Mouse (Mus musculus): ENCODE data around the gene Gm27021.
"Not testable (repeated sequence)": the region's sequence is repeated elsewhere in the genome, so short reads cannot be mapped to it uniquely, and the experiment has no call there.

The Gm27021 gene

DNA sequence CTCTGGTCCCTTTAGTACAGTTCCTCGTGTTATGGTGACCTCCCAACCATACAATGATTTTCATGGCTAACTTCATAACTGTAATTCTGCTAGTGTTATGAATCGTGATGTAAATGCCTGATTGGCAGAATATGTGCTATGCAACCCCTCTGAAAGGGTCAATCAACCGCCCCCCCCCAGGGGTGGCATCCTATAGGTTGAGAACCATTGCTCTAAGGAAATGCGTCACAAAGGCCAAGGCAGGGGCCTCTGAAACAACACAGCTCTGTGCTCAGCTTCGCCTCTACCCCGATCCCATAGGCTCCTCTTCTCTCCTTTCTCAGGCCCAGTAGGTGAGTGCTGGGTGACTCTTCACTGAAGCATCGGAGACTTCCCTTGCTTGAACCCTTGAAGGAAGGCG is 17.7 kb upstream of the Gm27021 start:
- DNase-seq (ENCODE audit: low spot score), result no peak

DNA sequence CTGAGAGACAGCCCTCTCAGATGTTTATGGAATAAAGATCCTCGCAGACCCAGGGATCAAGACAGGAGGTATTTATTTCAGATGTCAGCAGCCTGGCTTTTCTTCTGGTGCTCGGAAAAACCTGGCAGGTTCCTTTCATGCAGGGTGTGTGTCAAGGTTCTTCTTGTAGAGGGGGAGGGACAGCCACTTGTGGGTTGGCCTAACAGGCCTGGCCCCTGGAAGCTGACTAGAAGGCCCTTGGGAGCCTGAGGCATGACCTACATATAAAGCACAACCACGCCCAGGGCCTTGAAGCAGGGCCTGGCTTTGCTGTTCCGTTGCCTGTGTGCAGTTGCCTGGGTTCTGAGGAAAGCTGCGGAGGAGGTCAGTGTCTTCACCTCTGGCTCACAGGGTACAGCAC is 17.2 kb upstream of the Gm27021 start:
- no peak for DNase-seq (ENCODE audit: low spot score)

DNA sequence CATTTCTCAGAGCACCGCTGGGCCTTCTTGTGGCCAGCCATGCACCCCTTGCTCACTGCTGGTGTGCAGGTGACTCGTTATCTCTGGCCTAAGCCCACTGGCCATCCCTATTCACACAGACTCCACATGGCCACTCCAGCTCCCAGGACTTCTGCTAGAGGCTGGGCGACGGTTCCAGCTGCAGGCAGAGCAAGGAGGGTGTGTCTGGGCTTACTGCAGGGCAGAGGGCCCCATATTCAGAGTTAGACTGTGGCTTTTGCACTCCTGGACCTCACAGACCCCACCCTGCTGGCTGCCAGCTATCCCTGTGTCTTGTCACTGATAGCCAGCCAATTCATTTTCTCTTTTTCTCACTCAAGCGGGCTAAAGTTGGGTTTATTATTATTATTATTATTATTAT is 16.2 kb upstream of the Gm27021 start:
- DNase-seq (ENCODE audit: low spot score), result no peak

DNA sequence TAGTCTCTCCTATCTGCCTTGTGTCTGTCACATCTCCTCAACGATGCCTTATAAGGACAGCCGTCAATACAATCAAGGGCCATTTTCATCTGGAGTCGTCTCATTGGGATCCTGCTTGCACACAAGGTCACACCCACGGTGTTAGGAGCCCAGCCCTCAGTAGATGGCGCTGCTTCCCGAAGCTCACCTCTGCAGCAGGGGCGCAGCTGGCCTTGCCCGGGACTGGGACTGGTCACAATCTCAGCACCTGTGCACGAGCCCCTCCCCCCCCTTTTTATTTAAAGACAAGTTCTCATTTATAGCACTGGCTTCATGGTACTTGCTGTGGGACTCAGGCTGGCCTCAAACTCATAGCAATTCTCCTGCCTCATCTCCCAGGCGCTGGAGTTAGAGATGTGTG is 15.7 kb upstream of the Gm27021 start:
- DNase-seq (ENCODE audit: low spot score), result peak; percentile 71

DNA sequence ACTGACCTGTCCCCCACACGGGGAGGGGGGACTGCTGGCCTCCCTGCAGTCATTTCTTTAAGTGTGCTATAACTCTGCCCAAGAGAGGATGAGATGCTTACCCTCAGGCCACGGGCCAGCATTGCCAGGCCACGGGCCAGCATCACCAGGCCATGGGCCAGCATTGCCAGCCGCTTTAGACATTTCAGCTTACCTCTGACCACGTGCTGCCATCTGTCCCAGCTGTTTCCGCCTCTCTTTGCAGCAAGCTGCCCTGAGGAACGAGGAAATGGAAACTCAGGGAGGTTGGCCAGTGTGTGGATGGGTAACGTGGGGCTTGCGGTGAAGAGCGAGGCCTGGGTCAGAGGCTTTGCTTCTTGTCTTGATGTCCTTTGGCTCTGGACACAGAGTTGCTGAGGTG is 13.2 kb upstream of the Gm27021 start:
- no peak for DNase-seq (ENCODE audit: low spot score)

DNA sequence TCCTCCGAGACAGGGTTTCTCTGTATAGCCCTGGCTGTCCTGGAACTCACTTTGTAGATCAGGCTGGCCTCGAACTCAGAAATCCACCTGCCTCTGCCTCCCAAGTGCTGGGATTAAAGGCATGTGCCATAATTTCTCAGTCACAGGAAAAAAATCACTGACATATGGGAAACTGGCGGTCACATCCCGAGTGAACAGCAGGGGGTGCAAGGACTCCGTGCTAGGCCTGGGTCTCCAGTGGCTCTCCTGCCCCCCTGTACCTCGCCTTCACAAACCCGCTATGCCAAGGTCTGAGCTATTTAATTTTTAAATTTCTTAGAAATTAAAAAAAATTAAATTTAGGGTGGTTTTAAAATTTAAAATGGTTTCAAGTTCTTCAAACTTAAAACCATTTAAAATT is 12.5 kb upstream of the Gm27021 start:
- DNase-seq (ENCODE audit: low spot score), result not testable (repeated sequence)

DNA sequence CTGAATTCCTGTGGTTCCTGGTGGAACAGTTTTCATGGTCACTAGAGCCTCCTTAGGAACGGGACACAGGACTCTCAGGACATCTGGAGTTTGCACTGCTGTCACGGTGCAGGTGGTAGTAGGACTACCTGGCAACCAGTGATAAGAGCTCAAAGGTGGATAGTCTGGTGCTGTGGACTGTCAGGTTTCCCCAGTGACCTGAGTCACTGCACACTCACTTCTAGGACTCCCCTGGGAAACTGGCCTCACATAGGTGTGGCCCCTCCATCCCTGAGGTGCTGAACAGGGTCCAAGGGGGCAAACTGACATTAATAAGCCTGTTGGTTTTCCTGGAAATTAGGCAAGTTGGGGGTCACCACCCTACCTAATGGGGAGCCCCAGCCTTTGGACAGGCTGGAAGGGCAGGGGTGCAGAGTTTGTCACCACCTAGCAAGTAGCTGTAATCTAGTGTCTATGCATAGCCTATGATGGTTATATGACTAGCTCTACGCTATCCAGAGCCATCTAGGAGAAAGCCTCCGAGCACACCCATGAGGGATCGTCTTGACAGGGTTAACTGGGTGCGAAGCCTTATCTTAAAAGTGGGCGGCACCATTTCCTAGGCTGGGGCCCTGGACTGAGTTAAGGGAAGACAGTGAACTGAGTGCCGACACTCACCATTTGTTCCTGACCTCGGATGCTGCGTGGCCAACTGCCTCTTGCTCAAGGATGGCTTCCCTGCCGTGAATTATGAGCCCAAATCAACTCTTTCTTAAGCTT is 11.9 kb upstream of the Gm27021 start:
- no peak for DNase-seq (ENCODE audit: low spot score)

DNA sequence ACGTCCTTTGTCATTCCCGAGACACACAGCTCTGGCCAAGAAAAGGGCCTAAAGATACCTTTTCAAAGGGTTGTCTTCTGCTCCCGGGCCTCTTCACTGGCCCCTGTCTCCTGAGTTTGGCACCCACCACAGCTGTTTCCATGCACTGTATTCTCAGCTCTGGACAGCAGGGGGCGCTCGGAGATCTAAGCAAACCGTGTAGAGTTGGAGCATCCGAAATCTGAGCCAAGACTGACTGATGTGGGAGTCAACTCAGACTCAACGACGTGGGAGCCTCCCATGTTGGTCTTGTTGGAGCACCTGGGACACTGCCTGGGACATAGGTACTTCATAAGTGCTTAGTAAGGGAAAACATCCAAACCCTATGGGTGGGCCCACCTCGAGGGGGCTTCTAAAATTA is 10.6 kb upstream of the Gm27021 start:
- peak; percentile 87 for DNase-seq (ENCODE audit: low spot score)

DNA sequence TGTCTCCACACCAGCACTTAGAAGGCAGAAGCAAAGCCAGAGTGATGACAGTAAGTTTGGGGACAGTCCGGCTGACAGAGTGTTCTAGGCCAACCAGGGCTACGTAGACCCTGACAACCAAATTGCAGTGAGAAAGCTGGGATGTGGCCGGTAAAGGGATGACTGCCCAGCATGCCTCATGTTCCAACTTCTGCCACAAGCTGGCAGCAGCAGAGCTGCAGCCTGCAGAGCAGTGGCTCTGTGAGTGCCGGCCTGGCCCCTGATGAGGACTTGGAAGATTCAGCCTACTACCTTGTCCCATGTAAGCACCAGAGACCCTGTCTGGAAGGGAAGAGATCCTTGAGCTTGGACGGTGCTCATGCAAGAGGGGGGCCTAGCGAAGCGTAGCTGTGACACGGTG is 7.8 kb upstream of the Gm27021 start:
- DNase-seq (ENCODE audit: low spot score), result no peak

DNA sequence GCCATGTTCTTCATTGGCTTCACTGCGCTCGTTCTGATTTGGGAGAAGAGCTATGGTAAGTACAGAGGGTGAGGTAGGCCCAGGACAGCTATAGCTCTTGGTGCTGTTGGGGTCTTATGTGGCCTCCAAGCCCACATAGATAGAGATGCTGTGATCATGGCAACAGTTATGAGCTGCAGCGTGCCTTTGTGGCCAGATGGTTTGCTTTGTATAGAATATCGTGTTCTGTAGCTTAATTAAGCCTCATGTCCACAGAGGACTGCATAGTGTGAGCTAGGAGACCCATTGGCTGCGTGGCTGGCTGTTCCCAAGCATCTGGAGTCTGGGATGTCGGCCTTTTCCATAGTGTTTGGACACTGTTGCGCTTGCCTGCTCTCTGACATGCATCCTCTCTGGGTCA is 5.4 kb upstream of the Gm27021 start:
- no peak for DNase-seq (ENCODE audit: low spot score)

DNA sequence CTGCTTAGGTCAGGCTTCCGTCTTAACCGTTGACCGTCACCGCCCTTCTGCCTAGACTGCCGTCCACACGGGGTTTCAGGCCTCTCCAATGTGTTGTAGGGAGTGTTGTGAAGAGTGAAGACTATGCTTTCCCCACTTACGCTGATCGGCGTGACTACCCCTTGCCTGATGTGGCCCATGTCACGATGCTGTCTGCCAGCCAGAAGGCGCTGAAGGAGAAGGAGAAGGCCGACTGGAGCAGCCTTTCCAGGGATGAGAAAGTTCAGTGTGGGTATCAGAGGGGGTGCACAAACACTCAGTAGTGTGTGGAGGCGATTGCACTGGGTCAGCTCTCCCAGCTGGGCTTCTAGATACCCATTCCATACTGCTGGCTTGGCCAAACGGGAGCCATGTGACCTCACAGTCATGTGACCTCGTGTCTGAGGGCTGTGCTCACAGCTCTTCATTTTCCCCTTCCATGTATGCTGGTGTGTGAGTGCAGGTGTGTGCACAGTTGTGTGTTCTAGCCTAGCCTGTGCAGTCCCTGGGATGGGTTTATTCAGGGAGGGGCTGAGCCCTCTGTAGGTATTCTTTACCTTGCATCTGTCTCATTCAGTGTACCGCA is 4.8 kb upstream of the Gm27021 start:
- no peak for DNase-seq (ENCODE audit: low spot score)

DNA sequence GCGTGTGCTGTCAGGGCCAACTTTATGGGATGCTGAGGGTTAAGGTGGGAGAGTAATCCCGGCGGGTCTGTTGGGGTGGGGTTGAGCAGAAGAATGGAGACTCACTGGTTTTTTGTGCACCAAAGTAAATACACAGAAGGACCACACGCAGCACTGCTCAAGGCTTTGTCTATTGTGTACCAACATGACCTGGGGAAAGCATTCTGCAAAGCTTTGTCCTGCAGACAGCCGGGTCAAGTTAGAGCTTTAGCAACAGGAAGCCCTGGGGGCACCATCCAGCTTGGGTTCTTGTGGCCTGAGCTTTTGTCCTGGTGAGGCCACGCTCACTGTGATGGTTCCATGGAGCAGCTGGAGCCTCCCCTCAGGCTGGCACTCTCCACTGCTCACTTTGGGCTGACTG is 3.9 kb upstream of the Gm27021 start:
- no peak for DNase-seq (ENCODE audit: low spot score)

DNA sequence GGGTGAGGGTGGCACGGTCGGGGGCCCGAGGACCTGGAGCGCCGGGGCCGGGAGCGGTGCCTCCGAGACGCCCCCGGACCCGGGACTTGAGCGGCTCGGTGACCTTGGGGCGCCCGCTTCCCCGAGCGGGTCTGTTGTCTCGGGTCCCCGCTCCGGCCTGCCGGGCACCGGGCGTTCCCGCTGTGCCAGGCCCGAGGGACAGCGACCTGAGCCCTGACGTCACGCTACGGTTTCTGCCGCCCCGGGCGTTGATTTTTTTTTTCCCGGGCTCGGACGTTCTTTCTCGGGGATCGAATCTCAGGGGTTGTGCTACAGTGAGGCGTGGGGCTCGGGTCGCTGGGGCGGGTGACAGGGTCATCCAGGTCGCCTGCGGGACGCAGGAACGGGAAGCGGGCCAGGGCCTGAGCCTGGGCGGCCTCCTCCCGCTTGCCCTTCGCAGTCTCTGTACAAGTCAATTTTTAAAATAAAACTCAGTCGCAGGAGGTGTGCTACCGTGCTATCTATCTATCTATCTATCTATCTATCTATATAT is 561 bp upstream of the Gm27021 start, which contains the start of gene Emc8:
Gene Emc8 (minus strand): TSS at position 200 of the 532 bp plus-strand sequence.
- DNase-seq (ENCODE audit: low spot score), result no peak

DNA sequence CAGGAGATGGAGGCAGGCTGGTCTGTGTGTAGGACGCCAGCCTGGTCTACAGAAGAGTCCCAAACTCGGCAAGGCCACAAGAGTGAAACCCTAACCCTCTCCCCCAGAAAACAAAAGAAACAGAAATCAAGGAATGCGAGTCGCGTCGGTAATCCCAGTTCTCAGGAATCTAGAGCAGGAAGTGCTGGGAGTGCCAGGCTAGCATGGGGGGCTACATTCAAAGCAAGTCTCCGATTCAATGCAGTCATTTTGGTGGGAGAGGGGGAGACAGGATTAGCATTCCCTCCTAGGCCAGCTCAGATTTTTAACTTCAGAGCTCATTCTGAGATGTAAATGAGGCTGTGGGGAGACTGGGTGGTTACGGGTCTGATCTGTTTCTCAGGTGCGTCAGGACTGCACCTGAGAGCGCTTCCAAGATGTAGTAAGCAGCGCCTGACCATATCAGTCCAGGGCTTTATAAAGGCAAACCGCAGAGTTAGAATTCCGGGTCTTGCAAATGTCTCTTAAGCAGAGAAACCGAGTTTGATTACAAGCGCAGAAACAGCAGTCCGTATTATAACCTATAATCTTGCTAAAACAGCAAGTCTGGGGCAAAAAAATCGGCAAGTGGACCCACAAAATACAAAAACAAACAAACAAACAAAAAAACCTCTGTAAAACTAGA is 940 bp downstream of the Gm27021 start:
- no peak for DNase-seq (ENCODE audit: low spot score)

DNA sequence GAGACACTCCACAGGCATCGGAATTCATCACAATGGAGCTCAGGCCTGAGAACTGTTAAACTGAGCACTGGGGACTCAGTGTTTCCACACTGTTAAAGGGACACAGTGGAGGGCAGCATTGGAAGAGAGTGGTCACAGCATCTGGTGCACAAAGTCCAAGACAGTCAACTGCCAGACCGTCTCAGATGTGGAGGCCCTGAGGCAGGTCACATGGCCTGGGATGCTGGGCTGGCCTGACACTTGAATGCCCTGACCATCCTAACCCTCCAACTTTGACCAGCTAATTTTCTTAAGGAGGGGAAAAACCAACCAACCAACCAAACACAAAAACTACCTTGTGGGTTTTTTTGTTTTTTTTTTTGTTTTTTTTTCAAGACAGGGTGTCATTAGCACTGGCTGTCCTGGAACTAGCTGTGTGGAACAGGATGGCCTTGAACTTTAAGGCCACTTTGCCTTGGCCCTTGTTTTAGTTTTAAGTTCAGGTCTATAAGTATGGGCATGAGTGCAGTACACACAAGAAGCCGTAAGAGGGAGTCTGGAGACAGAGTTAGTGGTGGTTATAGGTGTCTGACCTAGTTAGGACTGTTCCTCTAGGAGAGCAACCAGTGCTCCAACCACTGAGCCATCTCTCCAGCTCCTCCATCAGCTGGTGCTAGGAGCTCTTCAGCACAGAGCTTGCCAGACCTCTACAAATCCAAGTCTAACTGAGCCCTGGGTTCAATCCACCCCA is 2.0 kb downstream of the Gm27021 start:
- no peak for DNase-seq (ENCODE audit: low spot score)

DNA sequence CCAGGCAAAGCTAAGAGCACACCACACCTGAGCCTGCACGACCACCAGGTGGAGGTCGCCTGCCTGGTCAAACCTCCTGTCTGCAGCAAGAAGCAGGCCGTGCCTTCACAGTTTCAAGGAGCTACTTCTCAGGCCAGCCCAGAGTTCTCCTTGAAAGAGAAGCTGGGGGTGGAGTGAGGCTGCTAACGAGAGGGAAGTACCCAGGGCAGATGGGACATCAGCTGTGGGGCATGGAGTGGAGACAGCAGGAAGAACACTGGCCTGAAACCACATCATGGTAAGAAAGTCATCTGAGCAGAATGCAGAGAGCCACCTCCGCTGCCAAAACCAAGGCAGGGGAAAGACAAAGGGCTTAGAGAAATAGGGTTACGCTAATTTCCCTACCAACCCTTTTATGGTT is 3.3 kb downstream of the Gm27021 start:
- DNase-seq (ENCODE audit: low spot score), result no peak

DNA sequence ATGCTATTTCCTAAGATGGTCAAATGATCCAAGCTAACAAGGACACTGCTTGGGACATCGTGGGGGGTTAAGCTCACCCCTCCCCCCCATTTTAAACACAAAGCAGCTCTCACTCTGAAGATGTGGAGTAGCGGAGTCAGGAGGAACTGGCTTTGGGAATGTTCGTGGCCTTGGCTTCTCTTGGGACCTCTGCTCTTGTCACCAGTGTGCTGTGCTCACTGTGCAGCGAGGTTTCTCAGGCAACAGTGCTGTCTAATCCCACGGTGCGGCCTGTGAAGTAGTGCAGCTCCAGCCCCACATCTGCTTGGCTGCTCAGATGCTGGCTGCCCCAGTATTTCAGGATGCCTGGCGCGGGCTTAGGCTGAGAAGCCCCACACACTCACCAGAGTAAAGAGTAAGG is 10.5 kb downstream of the Gm27021 start:
- DNase-seq (ENCODE audit: low spot score), result no peak

DNA sequence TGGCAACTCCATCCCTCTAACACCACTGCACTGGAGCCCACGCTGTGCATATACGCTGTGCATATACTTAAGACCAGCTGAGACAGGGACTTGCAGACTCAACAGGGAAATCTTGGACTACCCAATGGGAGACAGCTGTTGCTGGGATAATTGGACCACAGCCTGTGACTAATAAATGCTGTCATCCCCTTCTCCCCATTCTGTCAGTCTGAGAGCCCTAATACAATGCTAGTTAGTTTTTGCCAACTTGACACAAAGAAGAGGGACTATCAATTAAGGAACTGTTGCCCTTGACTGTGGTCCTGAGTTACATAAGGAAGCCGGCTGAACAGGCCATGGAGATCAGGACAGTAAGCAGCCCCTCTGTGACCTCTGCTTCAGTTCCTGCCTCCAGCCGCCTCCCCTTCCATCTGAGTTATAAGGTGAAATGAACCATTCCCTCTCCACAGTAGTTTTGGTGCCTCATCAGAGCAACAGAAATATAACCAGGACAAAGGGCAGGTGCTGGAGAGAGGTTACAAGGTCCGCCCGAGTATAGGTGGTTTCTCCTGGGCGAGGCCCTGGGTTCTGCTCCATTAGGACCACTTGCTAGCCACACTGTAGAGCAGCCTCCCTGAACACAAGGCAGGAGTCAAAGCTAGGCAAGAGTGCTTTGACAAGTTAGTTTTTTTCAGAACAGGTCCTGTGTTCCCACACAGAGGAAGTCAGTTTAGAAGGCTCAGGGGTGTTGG is 11.4 kb downstream of the Gm27021 start:
- no peak for DNase-seq (ENCODE audit: low spot score)

DNA sequence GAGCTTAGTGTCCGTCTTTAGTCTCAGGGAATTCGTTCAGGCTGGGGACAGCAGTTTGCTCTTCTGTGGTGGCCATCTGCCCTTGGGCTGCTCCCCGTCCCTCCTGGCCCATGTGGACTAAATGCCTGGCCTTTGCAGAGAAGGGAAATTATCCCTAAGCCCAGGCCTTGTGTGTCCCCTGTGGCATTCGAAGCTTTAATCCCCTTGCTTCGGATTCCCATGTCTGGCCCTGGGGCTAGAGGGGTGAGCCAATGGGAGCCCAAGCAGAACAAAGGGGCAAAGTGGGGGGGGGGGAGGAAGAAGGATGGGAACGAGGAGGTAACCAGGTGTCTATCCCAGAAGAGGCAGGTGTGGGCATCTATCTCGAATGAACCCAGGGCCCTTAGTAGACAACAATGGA is 20.3 kb downstream of the Gm27021 start, which contains the start of gene 1190005I06Rik:
Gene 1190005I06Rik (minus strand): TSS at position 101 of the 400 bp plus-strand sequence.
- DNase-seq (ENCODE audit: low spot score), result no peak

DNA sequence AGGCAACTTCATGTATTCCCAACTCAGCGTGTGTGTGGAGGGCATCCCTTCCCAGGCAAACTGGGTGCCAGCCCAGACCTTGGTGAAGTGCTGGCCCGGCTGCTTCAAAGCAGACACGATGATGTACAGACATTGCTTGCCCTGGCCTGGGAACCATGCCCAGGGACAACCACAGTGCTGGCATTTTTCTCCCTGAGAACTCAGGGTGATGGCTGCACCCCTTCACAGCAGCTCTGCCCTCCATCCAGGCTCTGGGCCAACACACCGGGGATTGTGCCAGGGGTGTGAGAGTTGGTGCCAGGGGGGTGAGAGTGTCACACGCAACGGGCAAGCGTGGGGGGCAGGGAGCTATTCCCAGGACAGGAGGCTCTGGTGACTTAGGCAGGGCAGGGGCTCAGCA is 23.2 kb downstream of the Gm27021 start:
- no peak for DNase-seq (ENCODE audit: low spot score)

DNA sequence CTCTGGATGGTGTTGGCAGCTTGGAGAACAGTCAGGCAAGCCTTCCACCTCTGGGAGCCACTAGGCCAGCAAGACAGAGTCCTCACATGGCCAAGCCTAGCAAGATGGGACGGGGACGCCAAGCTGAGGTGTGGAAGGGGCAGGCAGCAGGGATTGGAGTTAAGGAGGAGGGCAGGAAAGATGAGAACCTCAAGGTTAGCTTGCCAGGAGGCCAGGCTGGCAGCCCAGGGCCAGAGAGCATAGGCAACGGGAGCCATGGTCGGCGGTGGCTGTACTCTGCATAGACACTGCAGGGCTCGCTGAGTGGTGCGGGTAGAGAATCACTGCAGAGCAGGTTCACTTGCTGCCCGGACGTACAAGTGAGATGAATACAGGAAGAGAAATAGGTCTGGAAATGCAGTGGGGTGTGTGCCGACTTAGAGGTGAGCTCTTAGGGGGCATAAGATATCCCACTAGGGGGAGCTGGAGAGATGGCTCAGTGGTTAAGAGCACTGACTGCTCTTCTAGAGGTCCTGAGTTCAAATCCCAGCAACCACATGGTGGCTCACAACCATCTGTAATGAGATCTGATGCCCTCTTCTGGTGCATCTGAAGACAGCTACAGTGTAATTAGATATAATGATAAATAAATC is 25.7 kb downstream of the Gm27021 start:
- DNase-seq (ENCODE audit: low spot score), result no peak

Data from urinary bladder, postnatal 25 days (tissue).